Mouse (Mus musculus): ENCODE data around the gene Traf5.

Gene Traf5

DNA sequence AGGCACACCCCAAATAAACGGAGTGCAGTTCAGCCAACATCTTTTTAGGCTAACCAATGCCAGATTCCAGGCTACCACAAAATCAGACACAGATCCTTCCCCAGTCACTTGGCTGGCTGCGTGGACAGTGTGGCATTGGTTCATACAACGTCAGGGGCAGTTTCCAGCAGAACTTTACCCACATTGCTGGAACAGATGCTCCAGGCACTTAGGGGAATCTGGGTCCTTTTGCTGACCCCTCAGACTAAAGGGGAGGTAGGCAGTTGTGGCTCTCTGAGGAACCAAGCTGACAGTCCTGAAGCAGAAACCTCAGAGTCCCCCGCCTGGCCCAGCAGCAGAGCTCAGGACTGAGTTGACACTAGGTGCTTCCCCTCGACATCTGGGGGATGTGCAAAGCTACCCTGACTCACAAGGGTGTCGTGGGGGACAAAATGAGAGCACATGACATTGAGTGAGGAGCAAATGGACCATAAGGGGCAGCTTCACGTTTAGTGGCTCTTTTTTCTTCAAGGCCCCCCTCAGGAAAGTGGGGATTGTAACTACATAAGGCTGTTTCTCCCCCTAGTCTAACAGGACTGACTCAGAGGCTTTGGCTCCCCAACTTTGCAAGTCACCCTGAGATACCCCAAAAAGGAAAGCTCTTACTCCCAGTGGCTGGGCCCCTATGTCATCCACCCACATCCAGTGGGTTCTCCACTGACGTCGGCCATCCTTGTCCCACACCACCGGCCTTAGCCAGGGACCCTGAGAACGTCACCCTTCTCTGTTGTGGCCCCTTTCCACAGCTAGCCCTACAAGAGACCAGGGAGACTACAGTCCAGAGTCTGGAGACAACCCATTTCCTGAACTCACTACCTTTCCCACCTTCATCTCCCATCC is 1.4 kb downstream of the Traf5 start:
- DNase-seq = peak; percentile 93

DNA sequence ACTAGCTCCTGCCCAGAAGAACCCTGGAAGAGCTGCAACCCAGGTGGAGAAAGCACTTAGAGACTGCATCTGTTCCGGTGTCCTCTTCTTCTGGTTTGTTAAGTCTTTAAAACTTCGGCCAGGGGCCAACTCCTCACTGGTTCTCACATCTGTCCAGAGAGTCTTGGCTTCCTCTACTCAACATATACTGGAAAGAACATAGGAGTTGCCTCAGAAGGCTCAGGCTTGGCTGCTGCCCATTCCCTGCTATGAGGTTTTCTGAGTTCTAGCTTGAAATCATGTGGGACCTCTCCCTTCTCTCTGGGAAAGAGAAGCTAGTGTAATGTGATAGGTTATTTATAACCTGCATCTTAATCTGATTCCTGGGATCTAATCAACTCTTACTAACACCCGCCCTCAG is 2.1 kb downstream of the Traf5 start:
- peak; percentile 92 for DNase-seq

DNA sequence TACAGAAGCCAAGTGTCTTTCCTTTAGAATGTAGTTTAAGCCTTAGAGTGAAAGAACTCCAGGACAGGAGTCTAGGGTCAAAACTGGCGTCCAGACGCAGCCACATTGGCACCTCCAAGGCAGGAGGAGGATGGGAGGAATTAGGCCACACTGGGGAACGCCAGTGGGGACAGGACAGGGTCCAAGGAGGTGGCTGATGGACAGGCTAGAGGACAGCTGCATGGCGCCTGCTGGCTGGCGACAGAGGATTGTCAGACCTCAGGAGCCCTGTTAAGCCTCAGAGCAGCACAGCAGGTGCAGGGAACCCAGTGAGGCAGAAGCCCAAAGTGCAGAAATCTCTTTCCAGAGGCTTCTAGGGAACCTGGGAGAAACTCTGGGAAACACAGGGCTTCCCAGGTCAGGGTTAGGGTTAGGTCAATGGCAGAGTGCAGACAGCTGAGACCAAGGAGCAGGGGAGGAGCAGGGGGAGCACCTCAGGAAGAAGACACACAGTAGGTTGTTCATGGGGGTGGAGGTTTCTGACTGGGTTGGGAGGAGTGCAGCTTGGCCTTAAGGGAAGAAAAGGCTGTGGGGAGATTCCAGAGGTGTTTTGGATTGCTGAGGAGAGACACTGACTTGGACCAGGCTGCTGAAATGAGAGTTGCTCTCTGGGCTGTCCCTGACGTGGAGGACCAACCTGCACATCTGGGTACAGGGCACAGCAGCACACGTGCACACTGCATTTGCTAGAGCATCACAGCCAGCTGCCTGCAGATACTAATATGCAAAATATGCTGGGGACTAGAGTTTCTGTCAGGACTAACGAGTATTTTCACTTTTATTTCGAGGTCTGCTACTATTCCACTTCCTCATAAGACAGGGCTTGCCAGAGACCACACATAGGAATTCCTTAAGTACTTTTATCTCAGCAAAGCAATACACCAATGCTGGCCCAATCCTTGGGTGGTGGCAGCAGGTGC is 2.9 kb downstream of the Traf5 start:
- peak; percentile 86 for DNase-seq

DNA sequence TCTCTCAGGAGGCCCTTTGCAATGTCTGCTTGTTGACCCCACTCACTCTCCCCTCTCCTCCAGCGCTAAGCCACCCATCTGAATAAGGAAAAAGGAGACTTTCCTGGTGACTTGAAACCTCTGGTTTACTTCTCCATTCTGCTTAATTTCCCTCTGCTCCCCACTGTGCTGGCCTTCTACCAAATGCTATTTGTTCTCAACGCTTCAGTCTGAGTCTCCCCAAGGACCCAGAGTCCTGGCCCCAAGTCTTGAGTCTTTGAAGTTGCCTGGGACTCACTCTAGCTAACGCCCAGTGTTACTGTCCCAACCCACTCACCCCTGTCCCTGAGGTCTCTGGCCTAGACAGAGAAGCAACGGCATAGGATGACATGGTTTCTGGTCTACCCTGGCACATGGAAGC is 4.3 kb downstream of the Traf5 start:
- peak; percentile 94 for DNase-seq

DNA sequence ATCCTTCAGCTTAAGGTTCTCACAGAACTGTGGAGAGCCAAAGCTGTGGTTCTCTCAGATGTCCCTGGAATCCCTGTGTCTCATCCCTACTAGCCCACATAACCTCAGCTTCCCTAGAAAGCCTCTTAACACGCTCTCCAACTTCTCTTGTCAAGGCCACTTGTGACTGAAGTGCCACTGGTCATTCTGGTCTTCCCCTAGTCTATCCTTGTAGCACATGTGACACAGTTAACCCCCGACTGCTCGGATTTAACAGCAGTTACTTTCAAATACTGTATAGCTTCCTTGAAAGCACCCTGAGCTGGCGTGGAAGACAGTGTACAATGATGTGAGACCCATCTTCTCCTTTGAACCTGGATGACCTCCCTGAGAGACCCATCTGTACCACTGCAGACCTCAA is 5.3 kb downstream of the Traf5 start:
- DNase-seq = peak; percentile 86

DNA sequence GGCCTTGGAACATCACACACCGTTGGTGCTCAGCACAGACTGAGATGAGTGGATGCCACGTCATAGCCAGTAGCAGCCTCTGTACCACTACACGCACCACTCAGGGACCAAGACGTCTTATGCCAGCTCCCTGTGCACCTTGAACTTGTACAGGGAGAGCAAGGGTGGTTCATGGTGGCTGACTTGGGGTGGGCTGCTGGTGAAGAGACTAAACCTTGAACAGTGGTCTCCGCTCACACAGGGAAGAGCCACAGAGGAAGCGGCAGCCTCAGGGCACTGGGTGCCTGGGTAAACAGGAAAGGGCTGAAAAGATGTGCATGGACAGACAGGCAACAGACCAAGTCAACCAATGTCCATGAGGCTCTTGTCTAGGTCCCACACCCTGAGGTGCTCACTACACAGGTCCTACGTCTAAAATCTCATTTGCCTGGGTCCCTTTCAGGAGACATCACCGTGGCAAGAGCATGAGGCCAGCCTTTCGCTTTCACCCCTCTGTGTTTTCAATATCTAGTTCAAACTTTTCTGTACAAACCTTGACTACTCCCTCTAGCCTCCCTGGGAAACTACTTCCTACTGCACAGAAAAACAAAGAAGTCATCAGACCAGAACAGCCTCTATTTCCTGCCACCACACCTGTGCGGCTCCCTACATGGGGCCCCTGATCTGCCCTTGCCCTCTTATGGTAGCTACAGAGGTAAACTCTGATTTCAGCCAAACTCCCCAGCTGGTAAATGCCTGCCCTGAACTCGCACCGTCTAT is 5.9 kb downstream of the Traf5 start:
- DNase-seq = peak; percentile 89

DNA sequence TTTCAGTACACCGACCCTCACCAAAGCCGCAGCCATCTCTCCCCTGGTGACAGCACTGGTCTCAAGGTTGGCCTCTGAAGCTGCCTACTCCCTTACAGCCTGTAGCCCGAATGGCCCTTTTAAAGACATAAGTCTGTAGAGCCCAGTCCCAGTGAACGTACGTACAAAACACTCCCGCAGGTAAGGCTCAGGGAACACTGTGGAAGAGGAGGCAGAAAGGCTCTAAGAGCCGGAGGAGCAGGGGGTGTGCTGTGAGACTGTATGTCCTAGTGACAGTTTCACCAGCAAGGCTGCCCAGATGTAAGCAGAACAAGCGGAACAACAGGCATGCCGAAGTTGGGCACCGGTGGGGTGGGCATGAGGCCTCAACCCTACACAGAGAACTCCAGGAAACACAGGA is 7.1 kb downstream of the Traf5 start:
- peak; percentile 80 for DNase-seq

DNA sequence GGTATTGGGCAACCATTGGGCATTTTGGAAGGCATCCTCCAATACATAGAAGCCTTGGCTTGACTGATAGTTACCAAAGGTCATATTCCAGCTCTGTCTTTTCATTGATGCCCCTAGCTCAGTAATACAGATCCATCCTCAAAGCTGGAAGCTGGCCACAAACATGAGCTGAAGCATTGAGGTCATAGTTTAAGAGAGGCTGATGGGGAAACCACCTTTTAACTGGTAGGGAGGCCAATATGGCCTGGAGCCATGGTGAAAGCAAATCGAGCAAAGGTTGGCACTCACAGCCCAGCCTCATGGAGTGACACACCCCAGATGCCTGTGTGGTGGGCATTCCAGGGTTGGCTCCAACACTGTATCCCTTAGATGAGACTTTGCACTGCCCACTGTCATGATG is 9.7 kb downstream of the Traf5 start:
- DNase-seq = peak; percentile 85

DNA sequence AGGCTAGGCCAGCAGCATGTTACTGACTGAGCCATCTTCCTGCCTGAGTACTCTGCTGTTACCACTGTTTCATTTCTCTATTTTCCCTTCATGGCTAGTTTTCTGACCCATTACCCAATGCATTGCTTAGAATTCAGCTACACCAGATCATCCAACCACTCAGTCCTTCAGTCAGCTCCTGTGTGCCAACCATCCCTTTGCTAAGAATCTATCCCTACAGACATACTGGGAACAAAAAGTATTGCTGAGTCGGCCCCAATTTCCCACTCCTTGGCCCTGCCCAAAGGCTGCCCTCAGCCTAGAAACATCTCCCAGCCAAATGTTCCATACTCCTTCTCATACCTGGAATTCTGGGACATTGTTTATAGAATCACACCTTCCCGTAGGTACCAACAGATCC is 11.2 kb downstream of the Traf5 start:
- DNase-seq = no peak

DNA sequence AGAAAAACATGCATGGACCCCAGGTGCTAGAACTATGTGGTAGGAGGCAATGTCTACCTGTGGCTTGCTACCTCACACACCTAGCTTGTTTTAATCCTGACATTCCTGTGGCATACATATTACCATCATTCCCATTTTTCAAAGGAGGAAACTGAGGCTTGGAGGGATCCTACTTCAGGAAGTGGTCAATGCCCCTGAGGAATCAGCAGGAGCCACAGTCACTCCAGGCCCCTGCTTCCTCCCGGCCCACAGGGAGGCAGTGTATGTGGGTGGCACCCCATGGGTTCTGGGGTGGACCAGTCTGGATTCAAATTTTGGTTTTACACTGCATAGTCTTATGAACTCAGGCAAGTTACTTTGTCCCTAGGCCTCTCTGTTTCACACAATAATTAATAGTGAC is 13.2 kb downstream of the Traf5 start:
- peak; percentile 92 for DNase-seq

DNA sequence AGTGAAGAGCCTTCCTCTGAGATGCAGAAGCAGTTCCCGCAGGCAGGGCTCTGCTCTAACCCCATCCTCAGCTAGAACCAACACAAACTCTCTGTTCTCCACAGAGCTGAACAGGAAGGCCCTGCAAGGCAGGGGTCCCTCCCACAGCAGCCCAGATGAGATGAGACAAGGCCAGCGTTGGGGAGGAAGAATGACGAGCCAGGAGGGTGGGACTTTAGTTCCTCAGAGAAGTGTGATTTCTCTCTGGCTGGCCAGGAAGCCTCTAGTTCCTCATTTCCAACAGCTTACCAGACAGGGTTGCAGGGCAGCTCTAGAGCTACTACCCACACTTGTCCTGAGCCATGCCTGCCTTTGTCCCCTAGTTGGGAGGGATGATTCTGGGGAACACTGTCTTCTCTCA is 14.0 kb downstream of the Traf5 start:
- DNase-seq = peak; percentile 99

DNA sequence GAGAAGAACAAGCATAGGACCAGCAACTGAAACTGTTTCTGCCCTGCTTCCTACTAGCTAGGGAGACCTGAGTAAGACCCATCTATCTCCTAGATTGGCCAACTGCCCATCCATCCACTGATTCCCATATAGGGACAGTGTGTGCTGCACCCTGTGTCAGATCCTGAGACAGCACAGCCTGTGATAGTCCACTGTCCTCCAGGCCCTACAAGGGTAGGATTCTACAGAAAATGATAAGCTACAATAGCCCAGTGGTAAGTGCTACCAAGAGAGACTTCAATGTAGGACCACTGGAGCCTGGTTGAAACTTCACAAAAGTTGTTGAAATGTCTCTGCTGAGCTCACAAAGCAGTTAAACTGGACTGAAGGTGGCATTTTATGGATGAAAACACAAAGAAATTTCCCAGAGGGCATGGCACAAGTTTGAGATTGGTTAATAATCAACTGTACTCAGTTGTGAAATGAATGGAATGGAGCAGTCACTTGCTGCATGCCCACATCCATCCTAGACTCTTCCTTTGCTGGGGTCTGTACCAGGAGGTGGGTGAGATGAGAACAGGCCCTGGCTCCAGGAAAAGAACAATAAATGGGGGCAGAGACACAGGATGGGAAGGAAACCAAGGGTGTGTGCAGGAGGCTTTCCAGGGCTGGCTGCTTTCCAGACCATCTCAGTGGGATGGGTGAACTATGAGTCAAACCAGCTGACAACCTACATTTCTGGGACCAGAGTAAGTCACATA is 15.4 kb downstream of the Traf5 start:
- DNase-seq = peak; percentile 97

DNA sequence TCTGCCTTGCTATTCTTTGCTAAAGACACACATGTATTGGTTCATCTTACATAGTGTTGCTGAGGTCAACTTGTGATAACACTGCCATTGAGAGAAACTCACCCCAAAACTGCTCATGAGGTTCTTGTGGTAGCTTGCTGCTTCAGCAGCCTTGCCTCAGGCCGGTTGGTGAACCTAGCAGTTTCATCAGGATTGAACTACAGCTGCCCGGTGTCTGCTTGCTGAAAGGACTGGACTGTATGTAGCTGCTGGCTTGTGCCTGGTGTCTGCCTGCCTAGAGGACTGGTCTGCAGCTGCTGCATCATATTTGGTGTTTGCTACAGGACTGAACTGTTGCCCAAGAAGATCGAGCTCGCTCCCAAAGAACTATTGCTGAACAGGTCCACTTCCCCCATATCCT is 16.3 kb downstream of the Traf5 start:
- peak; percentile 89 for DNase-seq

DNA sequence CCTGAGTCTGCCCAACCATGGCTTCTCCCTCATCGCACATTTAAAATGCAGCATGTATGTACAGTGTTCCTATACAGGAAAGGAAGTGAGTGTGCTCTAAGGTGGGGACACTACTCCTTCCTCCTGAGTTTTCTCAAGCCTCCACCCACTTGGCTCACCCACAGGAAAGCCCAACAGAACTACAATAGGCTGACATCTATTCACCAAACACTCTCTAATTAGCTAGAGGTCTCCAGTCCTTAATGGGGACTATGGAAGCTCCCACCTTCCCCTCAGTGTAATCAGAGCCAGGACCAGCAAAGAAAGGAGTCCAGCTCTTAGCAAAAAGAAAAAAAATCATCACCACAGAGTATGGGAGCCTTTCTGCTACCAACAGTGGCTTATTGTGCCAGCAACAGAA is 17.5 kb downstream of the Traf5 start:
- DNase-seq = peak; percentile 95

DNA sequence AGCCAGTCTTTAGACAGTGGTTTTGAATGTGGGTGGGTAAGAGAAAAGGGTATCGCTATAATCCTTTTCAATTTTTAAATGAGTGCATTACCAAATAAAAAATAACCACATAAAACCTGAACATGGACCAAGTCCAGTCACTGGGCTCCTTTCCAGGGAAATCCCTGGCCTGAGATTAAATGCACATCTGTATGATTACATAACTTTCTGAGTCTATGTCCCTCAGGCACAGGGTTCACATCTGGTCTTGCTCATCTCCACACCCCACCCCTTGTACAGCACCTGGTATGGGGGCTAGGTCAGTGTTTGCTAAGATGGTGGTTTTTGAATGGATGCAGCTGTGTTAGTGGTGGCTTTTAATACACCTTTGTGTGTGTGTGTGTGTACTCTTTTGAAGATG is 19.9 kb downstream of the Traf5 start:
- peak; percentile 95 for DNase-seq

DNA sequence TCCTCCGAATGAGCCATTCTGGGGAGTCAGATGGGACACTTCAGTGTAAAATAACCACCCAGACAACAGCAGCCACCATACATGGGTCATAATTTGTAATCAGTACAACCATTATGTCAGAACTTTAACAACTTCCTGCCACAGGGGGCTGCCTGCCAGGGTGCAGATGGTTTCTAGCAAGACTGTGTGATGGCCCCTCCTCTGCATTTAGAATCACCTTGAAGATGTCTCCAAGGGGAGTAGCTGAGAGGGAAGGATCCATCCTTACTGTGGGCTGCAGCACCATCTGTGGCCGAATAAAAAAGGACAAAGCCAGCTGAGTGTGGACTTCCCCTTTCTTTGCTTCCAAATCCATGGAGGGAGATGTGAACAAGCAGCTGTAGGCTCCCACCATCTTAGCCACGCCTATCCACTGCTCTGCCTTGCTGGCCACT is 21.7 kb downstream of the Traf5 start:
- peak; percentile 97 for DNase-seq

DNA sequence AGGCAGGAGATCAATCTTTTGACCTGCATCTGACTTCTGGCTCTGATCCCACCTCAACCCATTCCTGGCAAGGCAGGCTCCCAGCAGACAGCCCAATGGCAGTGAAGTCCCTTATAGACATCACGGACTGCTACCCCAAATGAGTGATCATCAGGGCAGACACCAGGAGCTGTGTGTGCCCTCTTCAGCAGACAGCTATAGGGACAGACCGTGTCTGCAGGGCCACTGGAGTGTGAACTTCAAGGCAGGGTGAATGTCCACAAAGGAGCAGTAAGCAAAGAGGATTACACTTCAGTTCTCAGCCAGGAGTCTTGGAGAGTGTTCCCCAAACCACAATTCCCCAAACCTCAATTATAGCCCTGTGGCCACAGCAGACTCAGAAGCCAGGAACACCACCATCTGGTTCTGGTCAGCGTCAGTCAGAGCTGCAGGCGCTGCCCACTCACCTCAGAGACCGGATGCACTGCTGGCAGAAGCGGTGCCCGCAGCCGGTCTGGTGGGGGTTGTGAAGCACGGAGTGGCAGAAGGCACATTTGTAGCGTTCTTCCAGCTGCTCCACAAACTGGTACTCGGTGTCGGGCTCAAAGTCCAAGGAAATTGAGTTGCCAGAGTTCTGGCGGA is 22.3 kb downstream of the Traf5 start:
- DNase-seq = peak; percentile 96

DNA sequence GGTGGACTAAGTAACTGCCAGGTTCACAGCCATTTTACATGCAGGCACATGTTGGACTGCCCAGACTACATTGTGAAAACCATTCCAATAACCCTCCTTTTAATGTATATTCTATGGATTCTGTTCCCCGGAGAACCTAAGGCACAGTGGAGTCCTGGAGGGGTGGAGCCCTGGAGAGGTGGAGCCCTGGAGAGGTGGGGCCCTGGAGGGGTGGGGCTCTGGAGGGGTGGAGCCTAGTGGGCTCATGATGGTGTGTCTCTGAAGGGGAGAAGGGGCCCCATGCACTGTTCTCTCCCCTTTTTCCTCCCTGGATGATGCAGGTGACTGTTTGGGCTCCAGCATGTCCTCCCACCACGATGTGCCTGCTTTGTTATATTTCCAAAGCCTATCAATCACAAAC is 24.2 kb downstream of the Traf5 start:
- DNase-seq = no peak

DNA sequence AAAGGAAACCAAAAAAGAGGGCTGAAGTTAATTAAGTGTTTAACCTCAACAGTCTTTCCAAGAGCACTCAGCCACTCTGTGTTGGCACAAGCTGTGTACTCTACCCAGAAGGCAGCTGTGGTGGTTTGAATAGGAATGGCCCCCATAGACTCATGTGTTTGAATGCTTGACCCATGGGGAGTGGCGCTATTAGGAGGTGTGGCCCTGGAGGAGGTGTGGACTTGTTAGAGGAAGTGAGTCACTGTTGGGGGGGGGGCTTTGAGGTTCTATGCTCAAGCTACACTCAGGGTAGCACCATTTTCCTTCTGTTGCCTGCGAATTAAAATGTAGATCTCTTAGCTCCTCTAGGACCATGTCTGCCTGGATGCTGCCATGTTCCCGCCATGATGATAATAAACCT is 25.4 kb downstream of the Traf5 start:
- DNase-seq = peak; percentile 83

DNA sequence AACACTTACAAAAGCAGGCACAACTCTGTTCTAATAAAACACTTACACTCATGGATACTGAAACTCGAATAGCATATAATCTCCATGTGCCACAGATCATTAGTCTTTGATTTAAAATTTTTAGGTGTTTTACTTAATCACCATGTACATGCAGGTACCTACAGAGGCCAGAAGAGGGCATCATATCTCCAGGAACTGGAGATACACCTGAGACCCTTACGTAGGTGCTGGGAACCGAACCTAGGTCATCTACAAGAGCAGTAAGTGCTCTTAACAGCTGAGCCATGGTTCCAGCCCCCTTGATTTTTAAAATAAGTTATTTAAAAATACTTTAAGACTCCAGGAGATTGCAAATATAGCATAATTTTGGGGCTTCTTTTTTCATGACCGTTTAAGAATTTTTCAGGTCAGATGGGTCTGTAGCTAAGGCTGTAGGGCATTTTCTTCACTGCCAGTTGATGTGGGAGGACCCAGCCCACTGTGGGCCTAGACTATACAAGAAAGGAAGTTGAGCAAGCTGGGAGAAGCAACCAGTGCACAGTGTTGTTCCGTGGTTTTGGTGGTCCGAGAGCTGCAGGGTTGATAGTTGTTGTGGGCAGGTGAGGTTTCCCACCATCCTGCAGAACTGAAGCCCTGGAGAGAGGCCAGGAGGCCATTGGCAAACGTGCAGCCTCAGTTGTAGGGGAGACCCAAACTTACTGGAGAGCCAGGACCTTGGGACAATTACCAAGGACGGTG is 29.0 kb downstream of the Traf5 start:
- peak; percentile 83 for DNase-seq

DNA sequence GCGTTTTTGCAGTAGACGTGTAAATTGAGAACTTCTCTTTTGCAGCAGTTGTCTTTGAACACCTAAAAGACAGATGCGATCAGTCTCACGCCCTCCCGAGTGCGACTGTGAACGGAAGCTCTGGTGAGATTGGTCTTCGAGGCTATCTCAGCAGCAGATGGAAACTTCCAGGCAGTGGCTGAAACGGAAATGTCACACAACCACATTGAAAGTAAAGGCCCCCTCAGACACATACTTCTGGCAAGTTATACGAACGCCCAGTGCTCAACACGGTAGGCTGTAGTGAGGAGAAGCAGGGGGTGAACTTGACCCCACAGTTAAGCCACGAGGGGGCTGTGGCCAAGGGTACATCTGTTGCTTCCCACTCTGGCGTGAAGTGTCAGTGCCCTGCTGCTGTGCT is 29.7 kb downstream of the Traf5 start:
- peak; percentile 95 for DNase-seq

Data from heart, adult 11 months (tissue).